Mouse (Mus musculus) heart, adult 8-10 months (tissue): ENCODE measurements around the gene Arv1. TPM values are rescaled to one million over a fixed set of nuclear protein-coding genes. Genes with fewer than 3 reads are reported as not detected.

Experiments used
- total RNA-seq, 4 experiments: library from RNA; stranded (reverse); gene quantifications; 2 replicates each; pipeline ENCODE4 v1.2.4; 2022

Arv1 gene
- total RNA-seq, 4 experiments from 2014 or later, result 3.6 to 6.0 (median 3.9) TPM

Other genes with a start within 250 kb of the Arv1 start
- gene Cog2, start 201.4 kb upstream of the Arv1 start, total RNA-seq, result 10 to 100 TPM; 21.6 to 26.9 (median 25.4) TPM
- gene Agt, start 152.4 kb upstream of the Arv1 start, total RNA-seq, result 1 to 10 TPM; 4.7 to 6.6 (median 6.0) TPM
- not detected for gene Capn9, start 146.0 kb upstream of the Arv1 start, total RNA-seq
- gene 2310022B05Rik, start 58.8 kb upstream of the Arv1 start, total RNA-seq, result 10 to 100 TPM; 42.8 to 61.1 (median 50.7) TPM
- gene Ttc13, start 156 bp upstream of the Arv1 start, total RNA-seq, result 10 to 100 TPM; 13.4 to 18.6 (median 14.7) TPM
- gene Fam89a, start 29.7 kb downstream of the Arv1 start, total RNA-seq, result 1 to 10 TPM in 3 of 4 experiments, under 1 TPM in 1; 0.72 to 1.5 (median 1.4) TPM
- gene Trim67, start 71.0 kb downstream of the Arv1 start, total RNA-seq, result under 1 TPM; 0.22 to 0.82 (median 0.50) TPM
- 100 to 1,000 TPM; 184 to 202 (median 188) TPM for gene Gnpat, start 140.9 kb downstream of the Arv1 start, total RNA-seq
- gene 2810004N23Rik, start 141.0 kb downstream of the Arv1 start, total RNA-seq, result 10 to 100 TPM; 47.3 to 56.0 (median 50.9) TPM
- 10 to 100 TPM; 18.5 to 22.5 (median 19.7) TPM for gene Exoc8, start 175.6 kb downstream of the Arv1 start, total RNA-seq
- gene Sprtn, start 175.7 kb downstream of the Arv1 start, total RNA-seq, result 10 to 100 TPM; 11.0 to 13.7 (median 12.3) TPM
- 100 to 1,000 TPM; 328 to 381 (median 357) TPM for gene Egln1, start 227.2 kb downstream of the Arv1 start, total RNA-seq